Mouse (Mus musculus) left cerebral cortex, postnatal 10 days (tissue): ENCODE measurements around the gene Npffr2. TPM values are rescaled to one million over a fixed set of nuclear protein-coding genes. Genes with fewer than 3 reads are reported as not detected.

ENCODE experiments used
- DNase-seq, 2 experiments: peaks; one replicate each; pipeline ENCODE4 v3.0.0; 2021 to 2022; ENCODE audit warnings: low spot score in 2 of 2, mixed read lengths in 1 of 2; ENCODE audit errors: extremely low spot score in 1 of 2
- intact Hi-C: fragments of 180-260 bp; cut with DNase I; formaldehyde crosslinking; loops from one replicate; pipeline ENCODE4 v1.15.1; 2025
- total RNA-seq, 2 experiments: library from RNA; stranded (reverse); gene quantifications; 2 replicates each; pipeline ENCODE4 v1.2.3; 2021

Gene Npffr2
- total RNA-seq, 2 experiments from 2014 or later = 0.20 to 0.54 TPM

DNA sequence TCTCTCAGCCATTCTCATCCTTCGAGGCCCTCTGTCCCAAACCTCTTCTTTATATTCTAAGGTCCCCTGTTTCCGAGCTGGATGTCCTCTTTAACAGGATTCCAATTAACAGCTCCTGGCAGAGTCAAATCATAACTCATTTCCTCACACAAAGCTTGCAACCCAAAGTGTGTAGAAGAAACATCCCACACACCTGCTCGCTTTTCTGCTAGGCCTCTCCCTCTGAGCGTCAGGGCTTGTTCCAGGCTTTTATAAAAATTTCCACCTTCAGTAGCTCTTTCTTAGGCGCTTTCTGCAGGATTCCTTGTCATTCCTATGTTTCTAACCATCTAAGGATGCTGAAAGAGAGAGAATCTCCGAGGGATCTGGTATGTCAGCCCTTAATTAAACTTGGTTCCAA, 85.0 kb downstream of the Npffr2 start:
- intact Hi-C loops = no loop called here
- DNase-seq = no peak

DNA sequence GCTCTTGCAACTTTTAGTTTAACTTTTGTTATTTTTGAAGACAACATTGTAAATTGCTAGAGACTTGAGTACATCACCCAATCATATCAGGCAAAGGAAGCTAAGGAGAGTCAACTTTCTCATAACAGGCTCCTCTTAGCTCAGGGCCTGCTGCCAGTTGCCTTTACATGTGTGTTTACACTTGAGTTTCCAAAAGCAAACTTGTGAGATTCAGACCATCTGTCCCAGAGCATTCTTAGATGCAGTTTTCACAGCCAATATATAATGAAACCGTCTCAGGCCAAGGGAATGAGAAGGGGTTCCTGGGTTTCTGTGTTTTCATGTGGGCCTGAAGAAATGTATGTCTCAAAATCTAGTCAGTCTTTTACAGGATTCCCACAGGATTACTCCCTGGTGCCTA, 104.4 kb downstream of the Npffr2 start:
- intact Hi-C loops = no loop called here
- DNase-seq = peak; percentile 38 to 52

Other genes starting within 250 kb of the Npffr2 start
- not detected for gene Gc, start 69.5 kb upstream of the Npffr2 start, total RNA-seq